Mouse (Mus musculus): ENCODE data around the gene Olfr1415. TPM values are rescaled to one million over a fixed set of nuclear protein-coding genes. Genes with fewer than 3 reads are reported as not detected.

Olfr1415 gene
- total RNA-seq (2012; rRNA removed): not detected in 2 replicates
- not detected for polyA plus RNA-seq (2012; ENCODE audit: insufficient read depth in 1 of 2, insufficient read length in 2 of 2, low read depth in 1 of 2, low replicate concordance in 2 of 2, missing spikeins in 1 of 2)

DNA sequence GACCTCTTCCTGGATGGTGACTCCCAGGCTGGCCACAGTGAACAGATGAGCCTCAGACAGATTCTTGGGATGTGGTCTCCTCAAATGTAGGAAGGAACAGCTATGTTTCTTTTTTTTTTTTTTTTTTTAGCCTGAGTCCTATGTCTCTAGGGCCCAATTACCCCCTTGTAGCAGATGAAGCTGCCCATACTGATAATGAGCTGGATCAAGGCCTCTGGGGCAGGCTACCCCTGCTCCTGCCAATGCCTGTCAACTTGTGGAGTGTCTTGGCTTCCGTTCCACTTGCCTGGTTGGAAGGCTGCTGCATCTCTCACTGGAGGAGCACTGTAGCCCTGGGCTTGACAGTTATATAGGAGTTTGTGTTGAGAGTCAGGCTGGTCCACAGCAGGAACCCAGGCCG, at the start of gene Olfr1415:
Olfr1415 (minus strand) TSS at position 101 of the 400 bp plus-strand sequence.
- Histone ChIP-seq H3K79me2 (ENCODE audit: control insufficient read depth, insufficient read depth, low read length, poor library complexity) (no peaks in the 10 kb centered on the region), H3K4me1 (ENCODE audit: control insufficient read depth in 1 of 2, insufficient read depth in 2 of 2, low read length in 2 of 2) (no peaks in the 10 kb centered on the region), H3K27me3 (ENCODE audit: control insufficient read depth in 1 of 2, insufficient read depth in 2 of 2, low read length in 2 of 2) (no peaks in the 10 kb centered on the region; a peak in 1 of 4 replicates), H3K27ac (ENCODE audit: control insufficient read depth, low read depth, low read length) (no peak within 1 kb of the TSS), H3K36me3 (ENCODE audit: control insufficient read depth in 1 of 2, insufficient read depth in 2 of 2, low read length in 2 of 2) (no peaks in the 10 kb centered on the region), H3K4me3 (ENCODE audit: control insufficient read depth in 1 of 2, insufficient read depth in 1 of 2, low read depth in 2 of 2, low read length in 2 of 2) (no peak within 1 kb of the TSS), H3K9me3 (replicated peaks; ENCODE audit: insufficient read depth, low read length) (no peaks in the 10 kb centered on the region; the same call in 1 of the 2 replicates), H3K9ac (ENCODE audit: control insufficient read depth, low read depth, low read length, poor library complexity, severe bottlenecking) (no peak within 1 kb of the TSS)
- no peak for TF ChIP-seq MYC (IDR thresholded peaks at IDR 0.05; ENCODE audit: low read depth, low read length)
- TF ChIP-seq POLR2AphosphoS2 (IDR thresholded peaks at IDR 0.05; ENCODE audit: low read length): no peak
- no peak for TF ChIP-seq GATA1 (IDR thresholded peaks at IDR 0.05; ENCODE audit: low read depth, low read length)
- TF ChIP-seq RAD21 (IDR thresholded peaks at IDR 0.05; ENCODE audit: low read depth, low read length): no peak
- TF ChIP-seq E2F4 (IDR thresholded peaks at IDR 0.05; ENCODE audit: borderline replicate concordance, low read depth, low read length): no peak
- no peak for TF ChIP-seq POLR2A (IDR thresholded peaks at IDR 0.05; ENCODE audit: control insufficient read depth in 1 of 2, insufficient read depth in 1 of 2, low read depth in 1 of 2, low read length in 2 of 2, poor library complexity in 1 of 2)
- no peak for TF ChIP-seq UBTF (IDR thresholded peaks at IDR 0.05; ENCODE audit: borderline replicate concordance, insufficient read depth, low read depth, low read length)
- TF ChIP-seq HCFC1 (IDR thresholded peaks at IDR 0.05; ENCODE audit: low read depth, low read length): no peak
- no peak for DNase-seq (ENCODE audit: low read depth, low spot score)

DNA sequence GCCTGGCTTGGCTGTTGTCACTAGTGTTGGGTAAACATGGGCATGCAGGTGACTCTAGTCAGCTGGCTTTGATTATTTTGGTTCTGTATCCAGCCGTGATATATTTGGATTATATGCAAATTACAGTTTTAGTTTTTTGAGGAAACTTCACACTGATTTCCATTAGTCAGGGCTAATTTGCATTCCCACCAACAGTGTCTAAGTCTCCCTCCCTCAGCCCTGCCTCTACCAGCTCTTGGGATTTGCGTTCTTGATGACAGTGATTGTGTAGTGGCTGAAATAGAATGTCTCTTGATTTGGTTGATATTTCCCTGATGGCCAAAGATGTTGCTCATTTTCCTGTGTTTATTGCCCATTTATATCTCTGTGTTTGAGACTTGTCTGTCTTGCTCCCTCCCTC, 43.2 kb upstream of the Olfr1415 start:
- no peaks in the 10 kb centered on the region; a peak in 1 of 4 replicates for H3K27me3 ChIP-seq (ENCODE audit: control insufficient read depth in 1 of 2, insufficient read depth in 2 of 2, low read length in 2 of 2)

GRCm38 (mm10) chr1:92536972-92537371, 41.1 kb upstream of the Olfr1415 start:
- DNase-seq (ENCODE audit: low read depth, low spot score): peak; percentile 55
- Histone ChIP-seq H3K27me3 (ENCODE audit: control insufficient read depth in 1 of 2, insufficient read depth in 2 of 2, low read length in 2 of 2) (peaks cover 0 to under 1% of the 10 kb centered on the region in 2 experiments; a peak in 1 of 4 replicates), H3K27ac (ENCODE audit: control insufficient read depth, low read depth, low read length) (no peak overlapping the region), H3K9me3 (replicated peaks; ENCODE audit: insufficient read depth, low read length) (no peaks in the 10 kb centered on the region), H3K4me1 (ENCODE audit: control insufficient read depth in 1 of 2, insufficient read depth in 2 of 2, low read length in 2 of 2) (no peaks in the 10 kb centered on the region), H3K36me3 (ENCODE audit: control insufficient read depth in 1 of 2, insufficient read depth in 2 of 2, low read length in 2 of 2) (no peaks in the 10 kb centered on the region), H3K9ac (ENCODE audit: control insufficient read depth, low read depth, low read length, poor library complexity, severe bottlenecking) (no peak overlapping the region), H3K4me3 (ENCODE audit: control insufficient read depth in 1 of 2, insufficient read depth in 1 of 2, low read depth in 2 of 2, low read length in 2 of 2) (no peak overlapping the region), H3K79me2 (ENCODE audit: control insufficient read depth, insufficient read depth, low read length, poor library complexity) (no peaks in the 10 kb centered on the region)
- TF ChIP-seq ZMIZ1 (IDR thresholded peaks at IDR 0.05; ENCODE audit: low read depth, low read length) (no peak), MXI1 (IDR thresholded peaks at IDR 0.05; ENCODE audit: low read depth, low read length) (no peak), KAT2A (conservative IDR thresholded peaks at IDR 0.05; ENCODE audit: low read depth, low read length) (no peak), CHD2 (IDR thresholded peaks at IDR 0.05; ENCODE audit: low read length) (no peak), MYC (IDR thresholded peaks at IDR 0.05; ENCODE audit: low read depth, low read length) (no peak), USF1 (IDR thresholded peaks at IDR 0.05; ENCODE audit: low read depth, low read length) (no peak), RCOR1 (IDR thresholded peaks at IDR 0.05; ENCODE audit: low read depth, low read length) (no peak), MAX (IDR thresholded peaks at IDR 0.05; ENCODE audit: low read length) (no peak), JUND (IDR thresholded peaks at IDR 0.05; ENCODE audit: low read depth, low read length) (no peak), ZNF384 (IDR thresholded peaks at IDR 0.05; ENCODE audit: low read depth, low read length) (no peak)

More for the DNA sequence above, 43.2 kb upstream of the Olfr1415 start:
- no peaks in the 10 kb centered on the region for H3K36me3 ChIP-seq (ENCODE audit: control insufficient read depth in 1 of 2, insufficient read depth in 2 of 2, low read length in 2 of 2)
- DNase-seq (ENCODE audit: low read depth, low spot score): no peak
- no peaks in the 10 kb centered on the region for H3K9me3 ChIP-seq (replicated peaks; ENCODE audit: insufficient read depth, low read length)
- H3K27ac ChIP-seq (ENCODE audit: control insufficient read depth, low read depth, low read length): no peak overlapping the region
- no peaks in the 10 kb centered on the region for H3K4me1 ChIP-seq (ENCODE audit: control insufficient read depth in 1 of 2, insufficient read depth in 2 of 2, low read length in 2 of 2)
- H3K4me3 ChIP-seq (ENCODE audit: control insufficient read depth in 1 of 2, insufficient read depth in 1 of 2, low read depth in 2 of 2, low read length in 2 of 2): no peak overlapping the region
- no peak for TF ChIP-seq USF1 (IDR thresholded peaks at IDR 0.05; ENCODE audit: low read depth, low read length)
- no peak for TF ChIP-seq SIN3A (IDR thresholded peaks at IDR 0.05; ENCODE audit: low read length)
- no peak for TF ChIP-seq GATA1 (IDR thresholded peaks at IDR 0.05; ENCODE audit: low read depth, low read length)
- no peak for TF ChIP-seq ZNF384 (IDR thresholded peaks at IDR 0.05; ENCODE audit: low read depth, low read length)
- TF ChIP-seq BHLHE40 (IDR thresholded peaks at IDR 0.05; ENCODE audit: borderline replicate concordance, low read depth, low read length): no peak
- H3K9ac ChIP-seq (ENCODE audit: control insufficient read depth, low read depth, low read length, poor library complexity, severe bottlenecking): no peak overlapping the region
- no peaks in the 10 kb centered on the region for H3K79me2 ChIP-seq (ENCODE audit: control insufficient read depth, insufficient read depth, low read length, poor library complexity)

Data from MEL (cell line).